9 mouse cellular contexts compared by ENCODE assay signal in genomic region chr1:64876276-64876675, GRCm38 (mm10).
DNase-seq lines count a peak whose midpoint lies in the region; ATAC-seq and TF ChIP-seq lines count a peak whose summit lies in the region.
"Had no signal": no experiment of that assay in that cellular context is flagged by ENCODE, and none has a peak within 500 bp of the region (broad histone marks: within the 10 kb centered on the region; RNA-seq: fewer than 3 reads in every experiment).

No protein-coding gene starts in this region.

- DNase-seq in embryo, embryonic 11 days = peak; percentile 16
- DNase-seq in embryo, embryonic 10.5 days (ENCODE audit: low spot score) = no peak
- peak; percentile 37 for DNase-seq in c-Kit-positive CD71-negative TER-119-negative erythroid progenitor cells, embryonic 14.5 days (ENCODE audit: low read depth)
- DNase-seq in layer of hippocampus, adult 9-10 months (ENCODE audit: low spot score) = no peak
- DNase-seq in left cerebral cortex, adult 2 months (ENCODE audit: extremely low spot score in 1 of 2, low spot score in 2 of 2) = no peak
- DNase-seq in frontal cortex, postnatal 10 days (ENCODE audit: low spot score in 2 of 2) = no peak

- no peak overlapping the region for H3K27ac ChIP-seq in intestine, embryonic 16.5 days (ENCODE audit: low read length)
- H3K27ac ChIP-seq in left cerebral cortex, adult 2 months = no peak overlapping the region
- H3K27ac ChIP-seq: embryonic facial prominence, embryonic 12.5 days had no signal

- 61% methylated on average over 3 of the region's 3 CpGs for WGBS in intestine, embryonic 16.5 days

- H3K4me3 ChIP-seq in intestine, embryonic 16.5 days (ENCODE audit: low read length) = no peak overlapping the region
- H3K4me3 ChIP-seq in left cerebral cortex, adult 2 months = no peak overlapping the region
- H3K4me3 ChIP-seq: embryonic facial prominence, embryonic 12.5 days had no signal

- H3K27me3 ChIP-seq in intestine, embryonic 16.5 days (replicated peaks; ENCODE audit: control insufficient read depth, insufficient read depth, low read length) = no peaks in the 10 kb centered on the region
- H3K27me3 ChIP-seq: embryonic facial prominence, embryonic 12.5 days had no signal

- intact Hi-C loops in left cerebral cortex, adult 2 months (cut with DNase I) = no loop called here

- peak; percentile 66; the same call in 1 of the 2 replicates for ATAC-seq in intestine, embryonic 16.5 days
- peak; percentile 68; the same call in 1 of the 2 replicates for ATAC-seq in monocyte, adult 5-6 weeks (replicated peaks; ENCODE audit: insufficient number of reproducible peaks, low FRiP score, low TSS enrichment, poor library complexity, severe bottlenecking)

- no peak overlapping the region for H3K9ac ChIP-seq in intestine, embryonic 16.5 days (ENCODE audit: low read depth, low read length)
- H3K9ac ChIP-seq: embryonic facial prominence, embryonic 12.5 days had no signal

- no peak for TF ChIP-seq CTCF in left cerebral cortex, adult 2 months (IDR thresholded peaks at IDR 0.05)

- H3K4me2 ChIP-seq in intestine, embryonic 16.5 days (ENCODE audit: low read depth, low read length) = no peak overlapping the region
- H3K4me2 ChIP-seq: embryonic facial prominence, embryonic 12.5 days had no signal

- peaks cover 10% of the 10 kb centered on the region for H3K4me1 ChIP-seq in intestine, embryonic 16.5 days (ENCODE audit: control insufficient read depth, insufficient read depth, low read length)
- H3K4me1 ChIP-seq: embryonic facial prominence, embryonic 12.5 days had no signal

- no peaks in the 10 kb centered on the region for H3K9me3 ChIP-seq in intestine, embryonic 16.5 days (ENCODE audit: control insufficient read depth, low read length)
- H3K9me3 ChIP-seq: embryonic facial prominence, embryonic 12.5 days had no signal

- H3K36me3 ChIP-seq in intestine, embryonic 16.5 days (ENCODE audit: control insufficient read depth, insufficient read depth, low read length) = no peaks in the 10 kb centered on the region
- H3K36me3 ChIP-seq: embryonic facial prominence, embryonic 12.5 days had no signal

Comparison
In these comparisons a context has a peak if more than half of its experiments do, and no peak if none do; other contexts are left out.
1. DNase-seq: peak in embryo, embryonic 11 days (single experiment) and c-Kit-positive CD71-negative TER-119-negative erythroid progenitor cells, embryonic 14.5 days (single experiment); none in embryo, embryonic 10.5 days (single experiment), layer of hippocampus, adult 9-10 months (single experiment), left cerebral cortex, adult 2 months (0 of 2) and frontal cortex, postnatal 10 days (0 of 2).